Mouse (Mus musculus): Measurements from ENCODE around the gene Wdr46.

DNA sequence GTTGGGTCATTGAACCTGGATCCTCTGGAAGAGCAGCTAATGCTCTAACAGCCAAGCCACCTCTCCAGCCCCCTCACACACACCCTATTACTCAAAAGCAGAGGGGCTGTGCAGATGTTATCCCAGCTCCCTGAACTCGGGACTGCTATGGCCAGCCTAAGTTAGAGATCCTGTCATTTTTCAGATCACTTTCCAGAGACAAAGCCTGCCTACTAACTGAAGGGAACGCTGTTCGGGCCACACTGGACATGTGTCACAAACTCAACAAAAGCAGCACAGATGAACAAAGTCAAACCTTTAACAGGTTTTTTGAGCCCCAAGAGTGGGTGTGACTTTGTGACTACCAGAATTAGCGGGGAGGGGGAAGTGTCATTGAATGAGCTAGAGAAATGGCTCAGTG is 12.4 kb downstream of the Wdr46 start:
- TF ChIP-seq POLR2A (IDR thresholded peaks at IDR 0.05; ENCODE audit: borderline replicate concordance, control insufficient read depth, low read depth, low read length): no peak
- no peak for TF ChIP-seq CTCF (IDR thresholded peaks at IDR 0.05; ENCODE audit: control insufficient read depth, insufficient read depth, low read length)

All from bone marrow, adult 2 months (tissue).